Mouse (Mus musculus): Measurements from ENCODE around the gene Hdc.
"Not testable (repeated sequence)": the region's sequence is repeated elsewhere in the genome, so short reads cannot be mapped to it uniquely, and the experiment has no call there.

Hdc gene

DNA sequence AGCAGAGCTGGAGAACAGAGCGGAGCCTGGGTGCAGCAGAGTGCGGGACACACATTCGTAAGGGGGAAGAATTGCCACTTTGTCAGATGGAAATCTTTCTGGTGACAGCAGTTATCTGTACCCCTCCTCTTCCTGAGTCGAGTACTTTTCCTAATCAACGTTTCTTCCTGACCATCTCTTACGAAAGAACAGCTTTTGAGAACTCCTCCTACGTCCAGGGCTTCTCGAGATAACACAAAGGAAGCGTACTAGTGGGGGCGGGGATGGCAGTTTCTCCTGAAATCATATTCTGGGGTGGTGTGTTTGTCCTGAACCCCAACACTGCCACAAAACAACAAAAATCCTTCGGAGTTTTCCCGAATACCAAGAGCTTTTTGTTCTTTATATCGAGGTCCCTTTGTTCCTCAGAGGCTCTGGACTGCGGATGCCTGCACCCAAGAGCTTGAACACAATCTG is at the start of gene Hdc:
Hdc (minus strand) TSS at position 51 of the 456 bp plus-strand sequence.
- ChIA-PET CTCF (interaction anchor here (0.6 to 2.2 kb wide), 7 partner anchors 11 to 48 kb away, joined by 3 to 11 read pairs (median 3); no protein-coding TSS in a partner anchor), POLR2A (interaction anchor here in 3 of 4 experiments (0.7 to 1.9 kb wide), 6 partner anchors 8 to 21 kb away, joined by 3 to 8 read pairs (median 4); no protein-coding TSS in a partner anchor)

- ChIA-PET POLR2A (no interaction called here), CTCF (no interaction called here)
These were observed 49.6 kb upstream of the Hdc start for GRCm38 (mm10) chr2:126668621-126669252.

DNA sequence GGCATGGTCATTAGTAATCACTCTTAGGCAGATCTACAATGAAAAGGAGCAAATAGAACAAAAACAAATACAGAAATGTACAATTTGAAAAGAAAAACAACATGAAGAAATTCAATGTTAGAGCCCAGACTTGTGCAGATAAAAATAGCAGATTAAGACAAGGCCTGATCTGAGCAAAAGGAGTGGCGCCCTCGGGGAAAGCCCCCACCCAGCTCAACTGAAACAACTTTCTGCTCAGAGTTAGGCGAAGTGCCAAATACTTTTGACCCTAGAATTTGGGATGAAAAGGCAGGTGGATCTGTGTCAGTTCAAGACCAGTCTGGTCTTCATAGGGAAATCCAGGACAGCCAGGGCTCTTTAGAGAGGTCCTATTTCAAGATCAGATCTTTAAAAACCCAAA is 46.9 kb upstream of the Hdc start:
- POLR2A ChIA-PET: interaction anchor here in 2 of 4 experiments (0.6 to 1.2 kb wide), 2 partner anchors 9 to 12 kb away, joined by 4 read pairs; no protein-coding TSS in a partner anchor
- CTCF ChIA-PET: interaction anchor here in 2 of 4 experiments (0.7 to 1.2 kb wide), 2 partner anchors 72 to 1018 kb away, joined by 3 to 5 read pairs; no protein-coding TSS in a partner anchor

DNA sequence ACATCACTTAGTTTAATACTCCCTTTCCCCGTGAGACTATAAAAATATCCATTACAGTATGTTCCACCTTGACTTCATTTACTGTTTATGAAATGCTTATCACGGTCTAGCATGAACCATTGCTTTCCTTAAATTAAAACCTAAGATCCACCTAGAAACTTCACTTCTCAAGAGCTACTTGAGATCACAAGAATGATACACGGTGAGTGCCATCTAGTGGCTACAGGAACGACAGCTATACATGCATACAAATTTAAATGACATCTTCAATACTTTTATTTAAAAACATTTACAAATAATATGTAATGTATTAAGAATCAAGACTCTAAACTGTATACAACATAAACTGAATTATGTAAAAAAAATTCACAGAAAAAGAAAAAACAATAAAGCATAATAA is 44.4 kb upstream of the Hdc start:
- POLR2A ChIA-PET: interaction anchor here (0.6 to 1.3 kb wide), 7 partner anchors 8 to 97 kb away, joined by 3 to 4 read pairs (median 3); no protein-coding TSS in a partner anchor

GRCm38 (mm10) chr2:126652929-126653328 is 33.8 kb upstream of the Hdc start:
- ChIA-PET CTCF (interaction anchor here in 3 of 4 experiments (0.6 to 1.7 kb wide), 5 partner anchors 9 to 59 kb away, joined by 3 to 6 read pairs (median 4); no protein-coding TSS in a partner anchor), POLR2A (interaction anchor here in 2 of 4 experiments (0.6 to 2.2 kb wide), 4 partner anchors 17 to 418 kb away, joined by 4 to 15 read pairs (median 4); partner anchors contain the start of gene Blvra (in 1 of the 2))

More for the DNA sequence above, 44.4 kb upstream of the Hdc start:
- CTCF ChIA-PET: interaction anchor here (0.5 to 1.6 kb wide), 14 partner anchors 11 to 88 kb away, joined by 3 to 17 read pairs (median 4); no protein-coding TSS in a partner anchor

DNA sequence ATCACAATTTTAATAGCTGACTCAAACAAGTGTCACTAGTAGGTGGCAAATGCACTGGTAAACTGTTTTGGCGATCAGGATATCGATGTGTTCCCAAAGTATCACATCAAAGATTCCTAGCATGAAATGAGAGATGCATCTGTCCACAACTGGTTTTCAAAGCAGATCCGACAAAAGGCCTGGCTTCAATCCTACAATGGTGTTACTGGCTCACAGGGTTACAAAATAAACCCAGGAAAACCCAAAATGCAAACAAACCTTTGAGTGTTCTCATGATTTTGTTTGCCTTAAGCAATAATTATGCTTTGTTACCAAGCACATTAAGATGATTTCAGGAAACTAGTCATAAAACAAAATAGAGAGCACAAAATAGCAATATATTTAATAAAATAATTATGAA is 28.7 kb upstream of the Hdc start:
- POLR2A ChIA-PET: no interaction called here
- CTCF ChIA-PET: no interaction called here

GRCm38 (mm10) chr2:126646461-126646860 is 27.4 kb upstream of the Hdc start:
- ChIA-PET CTCF (no interaction called here), POLR2A (interaction anchor here in 1 of 4 experiments (0.7 kb wide), 1 partner anchor 438 kb away, joined by 3 read pairs; no protein-coding TSS in a partner anchor)

DNA sequence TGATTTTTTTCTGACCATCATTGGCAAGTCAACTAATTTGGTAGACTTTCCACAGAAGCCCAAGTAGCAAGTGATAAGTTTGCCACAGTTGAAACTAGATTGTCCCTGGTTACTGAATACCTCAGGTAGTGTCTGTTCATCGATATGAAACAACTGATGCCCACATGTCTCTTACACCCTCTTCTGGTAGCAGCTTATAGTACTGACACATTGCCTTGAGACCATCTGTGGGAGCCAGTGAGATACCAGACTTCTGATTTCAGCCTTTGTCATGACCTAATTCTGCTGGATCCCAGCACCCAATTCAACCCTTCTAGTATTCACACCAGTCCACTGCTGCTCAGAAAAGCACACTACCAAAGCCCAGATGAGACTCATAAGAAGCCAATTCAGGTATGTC is 25.7 kb upstream of the Hdc start:
- ChIA-PET CTCF (interaction anchor here in 1 of 4 experiments (1.0 kb wide), 1 partner anchor 51 kb away, joined by 3 read pairs; no protein-coding TSS in a partner anchor), POLR2A (interaction anchor here in 1 of 4 experiments (0.5 to 1.1 kb wide), 2 partner anchors 13 to 194 kb away, joined by 3 read pairs; no protein-coding TSS in a partner anchor)

DNA sequence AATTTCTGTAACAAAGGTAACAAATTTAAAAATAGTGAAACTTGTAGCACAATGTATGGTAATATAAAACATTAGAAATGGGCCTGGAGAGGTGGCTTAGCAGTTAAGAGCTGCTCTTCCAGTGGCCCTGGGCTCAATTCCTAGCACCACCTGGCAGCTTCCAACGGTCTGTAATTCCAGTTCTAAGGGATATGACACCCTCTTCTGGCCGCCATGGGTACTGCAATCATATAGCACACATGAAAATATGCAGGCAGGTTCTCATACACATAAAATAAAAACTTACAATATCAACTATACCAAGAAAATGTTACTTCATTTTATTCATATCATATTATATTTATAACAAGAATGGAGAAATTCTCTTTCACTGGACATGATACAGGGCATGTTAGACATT is 21.2 kb upstream of the Hdc start:
- POLR2A ChIA-PET: interaction anchor here in 1 of 4 experiments (1.3 kb wide), 1 partner anchor 18 kb away, joined by 3 read pairs; no protein-coding TSS in a partner anchor
- CTCF ChIA-PET: interaction anchor here in 2 of 4 experiments (0.6 to 1.1 kb wide), 3 partner anchors 12 to 46 kb away, joined by 3 read pairs; no protein-coding TSS in a partner anchor

DNA sequence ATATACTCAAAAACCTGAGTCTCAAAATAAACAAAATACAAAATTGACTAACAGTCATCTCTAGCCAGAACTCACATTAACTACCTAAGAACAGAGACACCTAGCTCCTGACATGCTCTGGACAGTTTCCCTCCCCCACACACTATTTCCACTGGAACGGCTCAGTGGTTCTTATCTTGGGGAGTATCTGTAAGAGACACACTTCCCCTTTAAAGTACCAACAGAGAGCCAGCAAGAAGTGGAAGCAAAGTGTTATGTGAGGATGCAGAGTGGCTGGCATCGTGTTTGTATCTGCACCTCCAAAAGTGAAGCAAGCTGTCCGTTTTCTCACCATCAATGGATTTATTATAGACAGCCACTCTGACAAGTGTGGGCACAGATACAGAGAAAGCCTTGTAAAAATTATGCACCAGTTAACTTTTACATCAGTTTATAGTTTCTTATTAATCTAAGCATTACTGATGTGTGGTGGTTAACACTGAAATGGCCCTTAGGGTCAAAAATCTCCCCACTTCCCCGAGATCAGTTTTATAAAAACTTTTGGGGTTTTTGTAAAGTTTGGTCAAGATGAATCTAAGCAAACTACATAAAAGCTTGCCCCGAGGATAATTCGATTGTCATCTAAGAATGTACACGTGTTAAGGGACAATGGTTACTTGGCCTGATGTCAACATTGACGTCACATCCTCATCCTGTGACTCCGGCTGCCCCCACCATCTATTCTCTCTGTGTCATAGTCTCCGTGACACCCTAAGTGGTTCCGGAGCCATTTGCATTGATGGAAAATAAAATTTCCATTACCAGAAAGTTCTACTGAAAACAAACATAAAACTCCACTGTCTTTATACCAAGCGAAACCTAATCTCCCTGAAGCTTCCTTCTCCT is 17.1 kb upstream of the Hdc start:
- CTCF ChIA-PET: interaction anchor here in 1 of 4 experiments (0.7 kb wide), 1 partner anchor 10 kb away, joined by 5 read pairs; no protein-coding TSS in a partner anchor
- POLR2A ChIA-PET: interaction anchor here in 3 of 4 experiments (0.5 to 1.6 kb wide), 8 partner anchors 9 to 774 kb away, joined by 3 to 4 read pairs (median 4); partner anchors contain the start of gene Hdc (in 1 of the 3)

DNA sequence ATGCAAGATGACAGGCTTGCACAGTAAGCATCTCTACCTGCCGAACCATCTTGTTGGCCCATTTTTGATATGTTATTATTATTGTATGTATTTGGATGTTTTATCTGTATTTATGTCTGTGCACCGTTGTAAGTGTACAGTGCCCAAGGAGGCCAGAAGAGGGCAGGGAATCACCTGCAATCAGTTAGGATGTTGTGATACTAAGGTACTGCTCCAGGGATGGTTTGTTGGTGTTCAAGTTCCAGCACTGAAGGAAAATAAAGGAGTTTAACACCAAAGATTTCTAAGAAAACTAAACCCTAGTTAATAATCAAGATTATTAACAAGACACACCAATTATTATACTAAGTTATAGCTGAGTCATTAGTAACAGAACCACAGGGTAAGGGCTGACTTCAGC is 14.1 kb upstream of the Hdc start:
- ChIA-PET CTCF (no interaction called here), POLR2A (interaction anchor here in 1 of 4 experiments (0.9 kb wide), 1 partner anchor 14 kb away, joined by 3 read pairs; the partner anchor contains the start of gene Hdc)

DNA sequence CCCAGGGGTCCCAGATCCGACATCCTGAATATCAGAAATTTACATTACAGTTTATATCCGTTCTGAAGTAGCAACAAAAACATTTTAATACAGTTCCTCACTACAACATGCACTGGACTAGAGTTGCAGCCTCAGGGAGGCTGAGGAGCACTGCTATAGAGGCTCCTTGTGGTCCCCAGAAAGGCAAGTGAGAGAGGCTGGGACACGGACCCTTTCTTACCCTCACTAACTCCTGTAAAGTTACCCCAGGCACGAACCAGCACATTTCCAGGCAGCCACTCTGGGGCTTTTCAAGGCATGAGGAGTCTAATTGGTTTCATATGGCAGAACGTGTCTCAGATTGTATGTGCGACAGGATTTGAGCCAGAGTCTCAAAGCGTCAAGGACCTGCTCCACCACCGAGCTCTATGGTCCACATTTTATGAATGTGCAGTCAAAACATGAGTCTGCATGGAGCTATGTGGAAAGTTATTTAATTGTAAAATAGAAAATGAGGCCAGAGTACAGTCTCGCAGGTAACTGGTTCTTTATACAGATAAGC is 9.4 kb upstream of the Hdc start:
- ChIA-PET POLR2A (interaction anchor here in 2 of 4 experiments (1.2 to 1.4 kb wide), 4 partner anchors 8 to 79 kb away, joined by 3 to 4 read pairs (median 4); partner anchors contain the start of gene Usp8 (in 1 of the 2)), CTCF (interaction anchor here in 1 of 4 experiments (2.1 kb wide), 1 partner anchor 35 kb away, joined by 5 read pairs; no protein-coding TSS in a partner anchor)

- ChIA-PET POLR2A (no interaction called here), CTCF (interaction anchor here in 1 of 4 experiments (1.0 kb wide), 1 partner anchor 29 kb away, joined by 4 read pairs; no protein-coding TSS in a partner anchor)
These were observed 4.0 kb upstream of the Hdc start for GRCm38 (mm10) chr2:126623138-126623537.

DNA sequence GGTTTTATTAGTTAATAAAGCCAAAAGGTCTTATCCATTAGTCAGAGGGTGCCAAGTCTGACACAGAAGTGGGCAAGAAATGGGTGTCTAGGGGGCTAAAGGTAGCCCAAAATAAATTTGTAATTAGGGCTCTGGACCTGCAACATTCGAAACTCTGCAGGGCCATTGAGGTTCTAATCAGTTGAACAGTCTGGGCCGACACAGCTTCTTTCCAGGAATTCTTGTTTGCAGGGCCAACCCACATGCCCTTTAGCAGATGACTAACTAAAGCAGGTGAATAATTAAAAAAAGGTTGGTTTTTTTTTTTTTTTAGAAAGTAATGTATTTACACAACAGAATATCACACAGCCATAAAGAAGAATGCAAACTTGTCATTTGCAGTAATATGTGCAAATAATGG is 3.4 kb upstream of the Hdc start:
- POLR2A ChIA-PET: no interaction called here
- CTCF ChIA-PET: no interaction called here

GRCm38 (mm10) chr2:126618470-126619179 is 474 bp downstream of the Hdc start:
- POLR2A ChIA-PET: interaction anchor here in 3 of 4 experiments (0.7 to 1.9 kb wide), 6 partner anchors 9 to 20 kb away, joined by 3 to 8 read pairs (median 4); no protein-coding TSS in a partner anchor
- CTCF ChIA-PET: interaction anchor here in 3 of 4 experiments (0.6 to 2.2 kb wide), 5 partner anchors 20 to 49 kb away, joined by 3 to 11 read pairs (median 4); no protein-coding TSS in a partner anchor

- ChIA-PET CTCF (interaction anchor here in 1 of 4 experiments (1.5 kb wide), 1 partner anchor 22 kb away, joined by 3 read pairs; no protein-coding TSS in a partner anchor), POLR2A (interaction anchor here in 1 of 4 experiments (0.6 kb wide), 1 partner anchor 9 kb away, joined by 3 read pairs; no protein-coding TSS in a partner anchor)
These were observed 3.7 kb downstream of the Hdc start for GRCm38 (mm10) chr2:126615355-126615754.

DNA sequence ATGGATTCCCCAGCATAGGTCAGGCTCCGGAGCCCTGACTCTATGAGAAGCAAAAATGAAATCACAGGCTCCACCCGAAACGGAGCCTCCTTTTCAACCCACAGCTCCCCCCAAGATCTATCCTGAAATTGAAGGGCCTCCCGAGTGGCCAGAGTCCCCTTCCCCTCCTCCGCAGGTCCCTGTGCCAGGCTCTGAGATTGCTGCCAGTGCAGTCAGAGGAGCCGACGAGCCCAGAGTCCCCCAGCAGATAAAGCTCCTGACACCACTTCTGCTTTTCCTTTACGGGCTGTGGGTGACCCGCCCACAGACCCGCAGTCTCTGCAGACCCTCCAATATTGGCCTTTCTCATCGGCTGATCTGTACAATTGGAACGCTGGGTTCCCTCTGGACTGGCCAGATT is 9.5 kb downstream of the Hdc start:
- POLR2A ChIA-PET, CTCF ChIA-PET: not testable (repeated sequence)

Data from embryonic stem cell, embryonic (primary cell).